Mouse (Mus musculus): ENCODE results near the gene Lnpk. TPM values are rescaled to one million over a fixed set of nuclear protein-coding genes. Genes with fewer than 3 reads are reported as not detected.

Gene Lnpk
- polyA plus RNA-seq, 1 experiment from 2014 or later, result 28.0 TPM

DNA sequence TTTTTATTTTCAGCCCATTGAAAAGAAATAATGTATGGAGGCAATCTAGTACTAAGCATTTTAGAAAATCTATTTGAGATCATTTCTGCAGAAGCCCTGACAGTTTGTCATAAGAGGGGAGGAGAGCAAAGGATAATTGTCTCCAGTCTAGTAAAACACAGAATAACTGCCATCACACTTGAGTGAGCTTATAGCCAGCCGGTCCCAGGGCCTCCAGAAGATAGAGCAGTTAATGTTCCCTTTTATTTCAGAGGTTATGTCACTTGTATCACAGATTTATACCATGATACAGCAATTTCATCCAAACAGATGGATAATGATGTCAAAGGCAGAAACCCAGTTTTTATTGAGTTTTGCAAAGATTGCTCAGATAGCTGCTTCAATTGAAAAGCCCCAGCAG, 89.0 kb downstream of the Lnpk start:
- Histone ChIP-seq H3K27ac (ENCODE audit: poor library complexity, severe bottlenecking) (no peak overlapping the region), H3K9ac (no peak overlapping the region), H3K4me1 (replicated peaks) (no peaks in the 10 kb centered on the region), H3K27me3 (replicated peaks) (no peaks in the 10 kb centered on the region), H3K9me3 (replicated peaks) (no peaks in the 10 kb centered on the region), H3K4me2 (no peak overlapping the region), H3K4me3 (no peak overlapping the region), H3K36me3 (no peaks in the 10 kb centered on the region)
- 86% methylated on average over 1 of the region's 1 CpGs for WGBS
- ATAC-seq (ENCODE audit: insufficient number of reproducible peaks, low FRiP score), result no peak

DNA sequence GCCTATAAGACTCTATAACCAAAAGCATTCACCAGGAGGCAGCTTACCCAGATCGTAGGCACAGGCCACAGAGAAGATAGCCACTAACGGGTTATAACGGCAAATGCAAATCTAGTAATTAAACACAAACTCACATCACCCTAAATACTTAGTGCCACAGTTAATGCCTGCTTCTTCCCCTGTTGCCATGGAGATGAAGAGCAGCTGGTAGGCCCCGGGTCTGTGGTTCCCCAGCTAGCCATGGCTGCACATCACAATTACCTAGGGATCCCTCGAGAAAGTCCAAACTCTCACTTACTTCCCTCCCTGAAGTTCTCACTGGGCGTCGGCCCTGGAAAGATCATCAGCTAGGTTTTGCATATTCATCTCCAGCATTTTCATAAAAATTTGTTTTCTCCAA, 90.8 kb downstream of the Lnpk start:
- 82% methylated on average over 7 of the region's 7 CpGs for WGBS

DNA sequence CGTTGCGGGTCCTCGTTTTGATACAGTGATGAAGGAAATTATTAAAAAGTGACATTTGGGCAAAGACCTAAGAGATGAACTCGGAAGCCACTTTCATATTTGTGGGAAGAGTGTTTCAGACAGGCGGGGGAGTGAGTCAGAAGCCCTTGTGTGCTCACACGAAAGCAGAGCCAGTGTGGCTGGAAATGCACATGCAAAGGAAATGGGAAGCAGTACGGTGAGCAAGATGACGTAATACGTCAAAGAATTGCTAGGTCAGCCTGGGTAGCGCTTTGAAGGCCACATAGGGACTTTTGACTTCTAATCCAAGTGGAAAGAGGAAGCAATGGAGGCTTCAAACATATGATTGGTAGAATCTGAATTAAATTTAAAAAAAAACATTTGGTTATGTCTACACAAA, 96.6 kb downstream of the Lnpk start:
- Histone ChIP-seq H3K4me1 (replicated peaks) (no peaks in the 10 kb centered on the region), H3K4me2 (no peak overlapping the region), H3K27ac (ENCODE audit: poor library complexity, severe bottlenecking) (no peak overlapping the region), H3K4me3 (no peak overlapping the region), H3K9ac (no peak overlapping the region), H3K9me3 (replicated peaks) (no peaks in the 10 kb centered on the region), H3K27me3 (replicated peaks) (no peaks in the 10 kb centered on the region), H3K36me3 (no peaks in the 10 kb centered on the region)
- no peak for ATAC-seq (ENCODE audit: insufficient number of reproducible peaks, low FRiP score)
- WGBS, result 84% methylated on average over 10 of the region's 10 CpGs

More for the DNA sequence above, 90.8 kb downstream of the Lnpk start:
- Histone ChIP-seq H3K4me2 (no peak overlapping the region), H3K36me3 (no peaks in the 10 kb centered on the region), H3K27me3 (replicated peaks) (no peaks in the 10 kb centered on the region), H3K4me1 (replicated peaks) (no peaks in the 10 kb centered on the region), H3K9ac (no peak overlapping the region), H3K9me3 (replicated peaks) (no peaks in the 10 kb centered on the region), H3K4me3 (no peak overlapping the region), H3K27ac (ENCODE audit: poor library complexity, severe bottlenecking) (no peak overlapping the region)
- no peak for ATAC-seq (ENCODE audit: insufficient number of reproducible peaks, low FRiP score)

GRCm38 (mm10) chr2:74482086-74482485, 97.1 kb downstream of the Lnpk start:
- no peak overlapping the region for H3K4me3 ChIP-seq
- H3K4me1 ChIP-seq (replicated peaks), result no peaks in the 10 kb centered on the region
- no peaks in the 10 kb centered on the region for H3K27me3 ChIP-seq (replicated peaks)
- H3K36me3 ChIP-seq, result no peaks in the 10 kb centered on the region
- whole genome bisulfite sequencing, result 83% methylated on average over 10 of the region's 10 CpGs
- H3K27ac ChIP-seq (ENCODE audit: poor library complexity, severe bottlenecking), result no peak overlapping the region
- H3K4me2 ChIP-seq, result no peak overlapping the region
- H3K9ac ChIP-seq, result no peak overlapping the region
- no peaks in the 10 kb centered on the region for H3K9me3 ChIP-seq (replicated peaks)
- no peak for ATAC-seq (ENCODE audit: insufficient number of reproducible peaks, low FRiP score)

Other genes with a start within 250 kb of the Lnpk start
- not detected in 2 replicates for gene Evx2, start 80.1 kb upstream of the Lnpk start, polyA plus RNA-seq (2016; fragmentation: Nextera tagmentation; extraction: Ambion mirVana)
- gene Hoxd13, start 88.9 kb upstream of the Lnpk start, polyA plus RNA-seq (2016; fragmentation: Nextera tagmentation; extraction: Ambion mirVana), result 0.09 and 0.12 TPM in 2 replicates
- gene Hoxd12, start 95.6 kb upstream of the Lnpk start, polyA plus RNA-seq (2016; fragmentation: Nextera tagmentation; extraction: Ambion mirVana), result 0.14 and 0.15 TPM in 2 replicates
- not detected in 2 replicates for gene Hoxd11, start 100.1 kb upstream of the Lnpk start, polyA plus RNA-seq (2016; fragmentation: Nextera tagmentation; extraction: Ambion mirVana)
- gene Hoxd10, start 112.5 kb upstream of the Lnpk start, polyA plus RNA-seq (2016; fragmentation: Nextera tagmentation; extraction: Ambion mirVana), result 0.10 TPM in 1 of 2 replicates, not detected in the other
- gene Hoxd9, start 118.3 kb upstream of the Lnpk start, polyA plus RNA-seq (2016; fragmentation: Nextera tagmentation; extraction: Ambion mirVana), result 0.08 TPM in 1 of 2 replicates, not detected in the other
- gene Hoxd8, start 125.2 kb upstream of the Lnpk start, polyA plus RNA-seq (2016; fragmentation: Nextera tagmentation; extraction: Ambion mirVana), result 0.10 and 0.37 TPM in 2 replicates
- gene Hoxd3, start 132.5 kb upstream of the Lnpk start, polyA plus RNA-seq (2016; fragmentation: Nextera tagmentation; extraction: Ambion mirVana), result 2.5 and 3.1 TPM in 2 replicates
- gene Hoxd4, start 132.5 kb upstream of the Lnpk start, polyA plus RNA-seq (2016; fragmentation: Nextera tagmentation; extraction: Ambion mirVana), result 0.19 TPM in 1 of 2 replicates, not detected in the other
- gene Gm28230, start 147.3 kb upstream of the Lnpk start, polyA plus RNA-seq (2016; fragmentation: Nextera tagmentation; extraction: Ambion mirVana), result 0.08 TPM in 1 of 2 replicates, not detected in the other
- not detected in 2 replicates for gene Hoxd1, start 183.5 kb upstream of the Lnpk start, polyA plus RNA-seq (2016; fragmentation: Nextera tagmentation; extraction: Ambion mirVana)
- gene Mtx2, start 246.4 kb upstream of the Lnpk start, polyA plus RNA-seq (2016; fragmentation: Nextera tagmentation; extraction: Ambion mirVana), result 154 and 168 TPM in 2 replicates